Mouse (Mus musculus): ENCODE results near the gene Comp. TPM values are rescaled to one million over a fixed set of nuclear protein-coding genes. Genes with fewer than 3 reads are reported as not detected.
A peak's percentile ranks its signal among the peaks of the same experiment; 100 is the strongest.

Comp gene
- polyA plus RNA-seq (2014; fragmentation: Nextera tagmentation; extraction: Ambion mirVana): 0.08 and 0.11 TPM in 2 replicates

- peak within 1 kb of the TSS; percentile 24 for H3K4me3 ChIP-seq (ENCODE audit: low read depth, low read length)
- H3K4me2 ChIP-seq (replicated peaks; ENCODE audit: low read depth, low read length): peak within 1 kb of the TSS; percentile 33
- 2% methylated on average over 47 of the region's 47 CpGs for WGBS
- no peaks in the 10 kb centered on the region for H3K36me3 ChIP-seq (ENCODE audit: control insufficient read depth, insufficient read depth, low read length)
- H3K9ac ChIP-seq (ENCODE audit: low read depth, low read length): peak within 1 kb of the TSS; percentile 28; the same call in 1 of the 2 replicates
- peaks cover 12% of the 10 kb centered on the region for H3K4me1 ChIP-seq (replicated peaks; ENCODE audit: control insufficient read depth, insufficient read depth, low read length)
- no peak within 1 kb of the TSS for H3K27ac ChIP-seq (ENCODE audit: low read depth, low read length)
- no peaks in the 10 kb centered on the region for H3K9me3 ChIP-seq (ENCODE audit: control insufficient read depth, low read length)
- peaks cover 72% of the 10 kb centered on the region for H3K27me3 ChIP-seq (ENCODE audit: control insufficient read depth, insufficient read depth, low read length)
- DNase-seq (ENCODE audit: low spot score): peak; percentile 40
- ATAC-seq (ENCODE audit: low FRiP score): no peak
Measured at GRCm38 (mm10) chr8:70373397-70374317, at the start of gene Comp. Comp (plus strand) TSS chr8:70373558.

GRCm38 (mm10) chr8:70323716-70324115 is 49.6 kb upstream of the Comp start:
- DNase-seq (ENCODE audit: low spot score): no peak
- Histone ChIP-seq H3K4me2 (replicated peaks; ENCODE audit: low read depth, low read length) (no peak overlapping the region), H3K27me3 (ENCODE audit: control insufficient read depth, insufficient read depth, low read length) (0 out of 2 replicates have a peak, but pooled peaks cover 2% of the 10 kb centered on the region), H3K4me1 (replicated peaks; ENCODE audit: control insufficient read depth, insufficient read depth, low read length) (peaks cover 1% of the 10 kb centered on the region; the same call in 1 of the 2 replicates), H3K9me3 (ENCODE audit: control insufficient read depth, low read length) (no peaks in the 10 kb centered on the region), H3K27ac (ENCODE audit: low read depth, low read length) (no peak overlapping the region), H3K4me3 (ENCODE audit: low read depth, low read length) (no peak overlapping the region), H3K9ac (ENCODE audit: low read depth, low read length) (no peak overlapping the region), H3K36me3 (ENCODE audit: control insufficient read depth, insufficient read depth, low read length) (no peaks in the 10 kb centered on the region)
- WGBS: 95% methylated on average over 3 of the region's 3 CpGs
- ATAC-seq (ENCODE audit: low FRiP score): no peak

GRCm38 (mm10) chr8:70327512-70327911 is 45.8 kb upstream of the Comp start:
- no peaks in the 10 kb centered on the region for H3K9me3 ChIP-seq (ENCODE audit: control insufficient read depth, low read length)
- WGBS: 97% methylated on average over 6 of the region's 6 CpGs
- peaks cover 21% of the 10 kb centered on the region for H3K4me1 ChIP-seq (replicated peaks; ENCODE audit: control insufficient read depth, insufficient read depth, low read length)
- no peak overlapping the region for H3K27ac ChIP-seq (ENCODE audit: low read depth, low read length)
- H3K4me3 ChIP-seq (ENCODE audit: low read depth, low read length): no peak overlapping the region
- H3K36me3 ChIP-seq (ENCODE audit: control insufficient read depth, insufficient read depth, low read length): peaks cover 2% of the 10 kb centered on the region; the same call in 1 of the 2 replicates
- no peak for ATAC-seq (ENCODE audit: low FRiP score)
- DNase-seq (ENCODE audit: low spot score): no peak
- no peak overlapping the region for H3K9ac ChIP-seq (ENCODE audit: low read depth, low read length)
- H3K4me2 ChIP-seq (replicated peaks; ENCODE audit: low read depth, low read length): no peak overlapping the region
- H3K27me3 ChIP-seq (ENCODE audit: control insufficient read depth, insufficient read depth, low read length): peaks cover 5% of the 10 kb centered on the region

- Histone ChIP-seq H3K4me1 (replicated peaks; ENCODE audit: control insufficient read depth, insufficient read depth, low read length) (peaks cover 21% of the 10 kb centered on the region), H3K36me3 (ENCODE audit: control insufficient read depth, insufficient read depth, low read length) (peaks cover 4% of the 10 kb centered on the region; the same call in 1 of the 2 replicates), H3K4me2 (replicated peaks; ENCODE audit: low read depth, low read length) (peak within 1 kb of the TSS; percentile 32), H3K9me3 (ENCODE audit: control insufficient read depth, low read length) (no peaks in the 10 kb centered on the region), H3K27me3 (ENCODE audit: control insufficient read depth, insufficient read depth, low read length) (peaks cover 5% of the 10 kb centered on the region), H3K27ac (ENCODE audit: low read depth, low read length) (no peak within 1 kb of the TSS), H3K9ac (ENCODE audit: low read depth, low read length) (no peak within 1 kb of the TSS; the same call in 1 of the 2 replicates), H3K4me3 (ENCODE audit: low read depth, low read length) (0 out of 2 replicates have a peak within 1 kb of the TSS, but pooled peaks have one; percentile 8)
- ATAC-seq (ENCODE audit: low FRiP score): no peak
- DNase-seq (ENCODE audit: low spot score): no peak
- WGBS: 21% methylated on average over 14 of the region's 14 CpGs
Measured at GRCm38 (mm10) chr8:70329124-70329834, 44.1 kb upstream of the Comp start, which contains the start of gene Gdf1. Gdf1 (plus strand) TSS chr8:70329817.

GRCm38 (mm10) chr8:70329835-70330740 is 43.3 kb upstream of the Comp start:
- no peak overlapping the region; the same call in 1 of the 2 replicates for H3K9ac ChIP-seq (ENCODE audit: low read depth, low read length)
- peak overlapping the region; percentile 32 for H3K4me2 ChIP-seq (replicated peaks; ENCODE audit: low read depth, low read length)
- peaks cover 21% of the 10 kb centered on the region for H3K4me1 ChIP-seq (replicated peaks; ENCODE audit: control insufficient read depth, insufficient read depth, low read length)
- H3K27ac ChIP-seq (ENCODE audit: low read depth, low read length): no peak overlapping the region
- 4% methylated on average over 45 of the region's 45 CpGs for WGBS
- peaks cover 5% of the 10 kb centered on the region for H3K27me3 ChIP-seq (ENCODE audit: control insufficient read depth, insufficient read depth, low read length)
- no peaks in the 10 kb centered on the region for H3K9me3 ChIP-seq (ENCODE audit: control insufficient read depth, low read length)
- 0 out of 2 replicates have a peak overlapping the region, but pooled peaks have one; percentile 8 for H3K4me3 ChIP-seq (ENCODE audit: low read depth, low read length)
- peaks cover 6% of the 10 kb centered on the region for H3K36me3 ChIP-seq (ENCODE audit: control insufficient read depth, insufficient read depth, low read length)
- DNase-seq (ENCODE audit: low spot score) (peak; percentile 55), ATAC-seq (ENCODE audit: low FRiP score) (peak; percentile 59)

- Histone ChIP-seq H3K4me2 (replicated peaks; ENCODE audit: low read depth, low read length) (peak overlapping the region; percentile 18), H3K4me1 (replicated peaks; ENCODE audit: control insufficient read depth, insufficient read depth, low read length) (peaks cover 21% of the 10 kb centered on the region), H3K9ac (ENCODE audit: low read depth, low read length) (no peak overlapping the region; the same call in 1 of the 2 replicates), H3K36me3 (ENCODE audit: control insufficient read depth, insufficient read depth, low read length) (peaks cover 10% of the 10 kb centered on the region), H3K27me3 (ENCODE audit: control insufficient read depth, insufficient read depth, low read length) (peaks cover 5% of the 10 kb centered on the region), H3K27ac (ENCODE audit: low read depth, low read length) (no peak overlapping the region), H3K4me3 (ENCODE audit: low read depth, low read length) (0 out of 2 replicates have a peak overlapping the region, but pooled peaks have one; percentile 8), H3K9me3 (ENCODE audit: control insufficient read depth, low read length) (no peaks in the 10 kb centered on the region)
- WGBS: 25% methylated on average over 52 of the region's 53 CpGs
- peak; percentile 80 for DNase-seq (ENCODE audit: low spot score)
- ATAC-seq (ENCODE audit: low FRiP score): peak; percentile 85
Measured at GRCm38 (mm10) chr8:70330741-70331364, 42.5 kb upstream of the Comp start.

GRCm38 (mm10) chr8:70331526-70331925 is 41.8 kb upstream of the Comp start:
- peak; percentile 40 for DNase-seq (ENCODE audit: low spot score)
- Histone ChIP-seq H3K4me1 (replicated peaks; ENCODE audit: control insufficient read depth, insufficient read depth, low read length) (peaks cover 21% of the 10 kb centered on the region), H3K9me3 (ENCODE audit: control insufficient read depth, low read length) (no peaks in the 10 kb centered on the region), H3K4me2 (replicated peaks; ENCODE audit: low read depth, low read length) (no peak overlapping the region), H3K4me3 (ENCODE audit: low read depth, low read length) (no peak overlapping the region), H3K27ac (ENCODE audit: low read depth, low read length) (no peak overlapping the region), H3K9ac (ENCODE audit: low read depth, low read length) (no peak overlapping the region), H3K27me3 (ENCODE audit: control insufficient read depth, insufficient read depth, low read length) (peaks cover 5% of the 10 kb centered on the region), H3K36me3 (ENCODE audit: control insufficient read depth, insufficient read depth, low read length) (peaks cover 13% of the 10 kb centered on the region)
- WGBS: 61% methylated on average over 19 of the region's 19 CpGs
- ATAC-seq (ENCODE audit: low FRiP score): peak; percentile 4; the same call in 1 of the 2 replicates

Data from hindbrain, embryonic 11.5 days (tissue).